Comparison of ENCODE assay signal across 8 mouse cellular contexts in genomic region chr5:96997802-96998565, GRCm38 (mm10). TPM values are rescaled to one million over a fixed set of nuclear protein-coding genes. Genes with fewer than 3 reads are reported as not detected.
A peak's percentile ranks its signal among the peaks of the same experiment; 100 is the strongest.
DNase-seq lines count a peak whose midpoint lies in the region; ATAC-seq and TF ChIP-seq lines count a peak whose summit lies in the region.

No protein-coding gene starts in this region.

- intact Hi-C loops in left cerebral cortex, postnatal 4 days (cut with DNase I), result no loop called here

- peaks cover 14 to 68% of the 10 kb centered on the region in 2 experiments for H3K4me1 ChIP-seq in CH12.LX (ENCODE audit: control insufficient read depth in 1 of 2, insufficient read depth in 2 of 2)
- H3K4me1 ChIP-seq in intestine, postnatal 0 days (replicated peaks; ENCODE audit: control insufficient read depth, insufficient read depth, low read length), result peaks cover 19% of the 10 kb centered on the region
- H3K4me1 ChIP-seq in lung, embryonic 14.5 days (ENCODE audit: insufficient read depth), result peaks cover 9% of the 10 kb centered on the region; the same call in 1 of the 2 replicates
- peaks cover 4% of the 10 kb centered on the region for H3K4me1 ChIP-seq in olfactory bulb, adult 2 months (ENCODE audit: control insufficient read depth, insufficient read depth, low read length)

- H3K4me3 ChIP-seq in CH12.LX (replicated peaks in 1 of 3; ENCODE audit: low read depth in 2 of 3, low read length in 2 of 3, poor library complexity in 1 of 3), result peak overlapping the region; percentile 56 to 97 (median 67)
- H3K4me3 ChIP-seq in intestine, postnatal 0 days (ENCODE audit: low read depth, low read length), result peak overlapping the region; percentile 87
- H3K4me3 ChIP-seq in lung, embryonic 14.5 days (ENCODE audit: low read depth, low read length), result peak overlapping the region; percentile 81
- peak overlapping the region; percentile 93 for H3K4me3 ChIP-seq in olfactory bulb, adult 2 months (ENCODE audit: insufficient read depth, low read depth, low read length)

- dilution Hi-C loops in CH12.LX (cut with MboI; ENCODE audit: extremely low pct_ligation_motif_present, extremely low pct_unique_long_range_greater_than_20kb, low sequenced_read_pairs), result no loop called here

- H3K4me2 ChIP-seq in CH12.LX (ENCODE audit: insufficient read depth, low read depth, poor library complexity, severe bottlenecking), result peak overlapping the region; percentile 64
- peak overlapping the region; percentile 80 for H3K4me2 ChIP-seq in intestine, postnatal 0 days (replicated peaks; ENCODE audit: low read depth)
- peak overlapping the region; percentile 89 for H3K4me2 ChIP-seq in lung, embryonic 14.5 days

- no peaks in the 10 kb centered on the region for H3K27me3 ChIP-seq in CH12.LX (replicated peaks)
- no peaks in the 10 kb centered on the region for H3K27me3 ChIP-seq in intestine, postnatal 0 days (replicated peaks; ENCODE audit: control insufficient read depth, insufficient read depth, low read length)
- H3K27me3 ChIP-seq in lung, embryonic 14.5 days (ENCODE audit: insufficient read depth, low read length), result no peaks in the 10 kb centered on the region

- H3K9me3 ChIP-seq in CH12.LX (replicated peaks; ENCODE audit: low read length), result no peaks in the 10 kb centered on the region
- no peaks in the 10 kb centered on the region for H3K9me3 ChIP-seq in intestine, postnatal 0 days (ENCODE audit: control insufficient read depth)
- H3K9me3 ChIP-seq in lung, embryonic 14.5 days (ENCODE audit: low read depth, low read length), result no peaks in the 10 kb centered on the region

- no peak for TF ChIP-seq POLR2A in CH12.LX (IDR thresholded peaks at IDR 0.05; ENCODE audit: low read depth, low read length)
- TF ChIP-seq POLR2A in olfactory bulb, adult 2 months (IDR thresholded peaks at IDR 0.05; ENCODE audit: insufficient read depth, low read depth, low read length), result no peak

- H3K79me2 ChIP-seq in CH12.LX (replicated peaks; ENCODE audit: control insufficient read depth, extremely low read depth, insufficient read depth, poor library complexity, severe bottlenecking), result peaks cover 52% of the 10 kb centered on the region

- in situ Hi-C loops in CH12.LX (cut with MboI; ENCODE audit: low pct_ligation_motif_present, low pct_unique_long_range_greater_than_20kb, low sequenced_read_pairs), result no loop called here

- H3K36me3 ChIP-seq in CH12.LX (replicated peaks in 1 of 2; ENCODE audit: control insufficient read depth in 1 of 2, insufficient read depth in 1 of 2, low read length in 1 of 2), result peaks cover 0 to 17% of the 10 kb centered on the region in 2 experiments
- H3K36me3 ChIP-seq in intestine, postnatal 0 days (ENCODE audit: control insufficient read depth, insufficient read depth), result no peaks in the 10 kb centered on the region; the same call in 1 of the 2 replicates
- no peaks in the 10 kb centered on the region for H3K36me3 ChIP-seq in lung, embryonic 14.5 days (ENCODE audit: insufficient read depth)

- WGBS in intestine, postnatal 0 days, result under 1% methylated on average over 75 of the region's 75 CpGs
- under 1% methylated on average over 70 of the region's 75 CpGs for WGBS in lung, embryonic 14.5 days
- WGBS in olfactory bulb, adult 2 months, result 1% methylated on average over 75 of the region's 75 CpGs

- peak overlapping the region; percentile 56 for H3K27ac ChIP-seq in CH12.LX (ENCODE audit: insufficient read depth, low read depth)
- H3K27ac ChIP-seq in intestine, postnatal 0 days (ENCODE audit: low read depth, low read length), result peak overlapping the region; percentile 98
- H3K27ac ChIP-seq in lung, embryonic 14.5 days (ENCODE audit: low read depth), result peak overlapping the region; percentile 95
- H3K27ac ChIP-seq in olfactory bulb, adult 2 months (ENCODE audit: insufficient read depth, low read depth, low read length), result no peak overlapping the region

- no peak for TF ChIP-seq RAD21 in CH12.LX (IDR thresholded peaks at IDR 0.05; ENCODE audit: low read depth, low read length)

- peak overlapping the region; percentile 95 for H3K9ac ChIP-seq in CH12.LX (ENCODE audit: insufficient read depth, low read depth)
- peak overlapping the region; percentile 95 for H3K9ac ChIP-seq in intestine, postnatal 0 days (ENCODE audit: low read depth, low read length)
- peak overlapping the region; percentile 79 for H3K9ac ChIP-seq in lung, embryonic 14.5 days

- peak; percentile 10 for ATAC-seq in granulocyte monocyte progenitor cell, adult 5-6 weeks (replicated peaks; ENCODE audit: poor library complexity, severe bottlenecking)
- peak; percentile 25 for ATAC-seq in intestine, postnatal 0 days
- peak; percentile 45 for ATAC-seq in lung, embryonic 14.5 days (ENCODE audit: insufficient read depth)

- TF ChIP-seq EP300 in CH12.LX (IDR thresholded peaks at IDR 0.05; ENCODE audit: low read length), result no peak

- no peak for TF ChIP-seq CTCF in CH12.LX (conservative IDR thresholded peaks at IDR 0.05 in 1 of 2, IDR thresholded peaks at IDR 0.05 in 1 of 2; ENCODE audit: low read depth in 2 of 2, low read length in 2 of 2)
- no peak for TF ChIP-seq CTCF in intestine, postnatal 0 days (IDR thresholded peaks at IDR 0.05; ENCODE audit: low read depth)
- TF ChIP-seq CTCF in lung, embryonic 14.5 days (IDR thresholded peaks at IDR 0.05; ENCODE audit: low read depth), result no peak
- no peak for TF ChIP-seq CTCF in olfactory bulb, adult 2 months (IDR thresholded peaks at IDR 0.05; ENCODE audit: insufficient read depth, low read depth, low read length)

- no peak for DNase-seq in CH12.LX (ENCODE audit: extremely low read depth)
- peak; percentile 76 to 90 for DNase-seq in adrenal gland, adult (ENCODE audit: inconsistent age in 2 of 2, low spot score in 1 of 2)
- peak; percentile 69 for DNase-seq in embryo, embryonic 9.5 days (ENCODE audit: extremely low spot score)
- peak; percentile 65 for DNase-seq in lung, embryonic 14.5 days
- DNase-seq in left cerebral cortex, postnatal 4 days, result no peak

TF ChIP-seq in CH12.LX, 34 proteins besides CTCF, POLR2A, EP300 and RAD21:
- TF ChIP-seq MXI1 (IDR thresholded peaks at IDR 0.05; ENCODE audit: low read depth, low read length), result peak; percentile 47
- TF ChIP-seq PAX5 (IDR thresholded peaks at IDR 0.05; ENCODE audit: low read length), result no peak
- peak; percentile 57 for TF ChIP-seq BHLHE40 (IDR thresholded peaks at IDR 0.05; ENCODE audit: low read depth, low read length)
- TF ChIP-seq UBTF (IDR thresholded peaks at IDR 0.05; ENCODE audit: low read depth, low read length), result peak; percentile 74; the same call in 1 of the 2 replicates
TF ChIP-seq in CH12.LX: peak in this region for 3.

RNA-seq across cellular contexts. Expression of gene Bmp2k, which starts 0.5 kb away (rescaled TPM):
- total RNA-seq in CH12.LX (2012; rRNA removed) (8.9 and 9.7 TPM in 2 replicates), CH12.LX (2014; rRNA removed) (9.1 and 9.6 TPM in 2 replicates)
- polyA plus RNA-seq in CH12.LX (2012; ENCODE audit: insufficient read length, low read depth), result 7.5 and 7.9 TPM in 2 replicates
- 23.5 and 25.2 TPM in 2 replicates for total RNA-seq in granulocyte monocyte progenitor cell, adult 5-6 weeks (2014; fragmentation: Nextera tagmentation)
- 16.2 and 18.1 TPM in 2 replicates for total RNA-seq in granulocyte monocyte progenitor cell, adult 5-6 weeks (2017)
- 21.2 and 23.8 TPM in 2 replicates for polyA plus RNA-seq in intestine, postnatal 0 days (2015; fragmentation: Nextera tagmentation; extraction: Ambion mirVana)
- polyA plus RNA-seq in lung, embryonic 14.5 days (2014; fragmentation: Nextera tagmentation; extraction: Ambion mirVana), result 11.0 and 12.1 TPM in 2 replicates
- polyA plus RNA-seq in olfactory bulb, adult 2 months (2012; ENCODE audit: insufficient read depth, insufficient read length, low replicate concordance, missing spikeins), result 61.8 TPM in 1 of 2 replicates, not detected in the other
- 10 to 100 TPM; 14.3 to 16.1 TPM for total RNA-seq in left cerebral cortex, postnatal 4 days (2021)

Comparison
In these comparisons a context has a peak if more than half of its experiments do, and no peak if none do; other contexts are left out.
1. DNase-seq: peak in adrenal gland, adult (2 of 2), embryo, embryonic 9.5 days (single experiment) and lung, embryonic 14.5 days (single experiment); none in CH12.LX (single experiment) and left cerebral cortex, postnatal 4 days (single experiment).
2. Peak in every context shown above with its lines, with median percentiles within 50 percentile points of each other: H3K4me2 ChIP-seq, H3K4me3 ChIP-seq, H3K9ac ChIP-seq and ATAC-seq.